Mouse (Mus musculus) lung, embryonic 15.5 days (tissue): ENCODE measurements at regions not wholly inside any gene's neighbourhood (a gene's known extent, or its start where the extent isn't known, plus 50 kb on each side); places are given as distances from the start of the nearest gene placed in this dataset.
A peak's percentile ranks its signal among the peaks of the same experiment; 100 is the strongest.

ENCODE experiments used
- ATAC-seq: fragments of 200-750 bp; cut with Nextera tagmentation; 2 replicates; pipeline ENCODE4 v1.8.0; 2017; ENCODE audit warnings: moderate number of reproducible peaks, borderline replicate concordance; ENCODE audit not compliant: low FRiP score, low TSS enrichment; ENCODE audit errors: extremely low read depth
- H3K27ac ChIP-seq: fragments of 300-500 bp; sonication (generic); 2 replicates; pipeline ENCODE4 v1.5.1; 2015; ENCODE audit warnings: moderate library complexity, mild to moderate bottlenecking, inconsistent platforms
- H3K27me3 ChIP-seq: fragments of 300-500 bp; sonication (generic); 2 replicates; pipeline ENCODE4 v1.6.1; 2015; ENCODE audit warnings: inconsistent platforms
- H3K36me3 ChIP-seq: fragments of 300-500 bp; sonication (generic); 2 replicates; pipeline ENCODE4 v1.6.1; 2015; ENCODE audit warnings: inconsistent platforms
- H3K4me1 ChIP-seq: fragments of 300-500 bp; sonication (generic); 2 replicates; pipeline ENCODE4 v1.6.1; 2015; ENCODE audit warnings: inconsistent platforms
- H3K4me2 ChIP-seq: fragments of 300-500 bp; sonication (generic); 2 replicates; pipeline ENCODE4 v1.6.1; 2015; ENCODE audit warnings: inconsistent platforms, mild to moderate bottlenecking, moderate library complexity
- H3K4me3 ChIP-seq: fragments of 300-500 bp; sonication (generic); 2 replicates; pipeline ENCODE4 v1.5.1; 2015; ENCODE audit warnings: mild to moderate bottlenecking, inconsistent platforms
- H3K9ac ChIP-seq: fragments of 300-500 bp; sonication (generic); 2 replicates; pipeline ENCODE4 v1.6.1; 2015; ENCODE audit warnings: inconsistent platforms
- H3K9me3 ChIP-seq: fragments of 300-500 bp; sonication (generic); 2 replicates; pipeline ENCODE4 v1.6.1; 2016; ENCODE audit warnings: inconsistent platforms
- WGBS: fragments of 180-500 bp; shearing (Covaris S2); methylation state at CpG from one replicate; pipeline ENCODE4 v1.1.7; 2015; 5-methylcytosine and 5-hydroxymethylcytosine counted together

GRCm38 (mm10) chr2:106570226-106570625 lies 122.8 kb upstream of the Mpped2 start:
- Histone ChIP-seq H3K4me2 (no peak overlapping the region), H3K4me3 (no peak overlapping the region)
- 75% methylated on average over 1 of the region's 1 CpGs for WGBS

DNA sequence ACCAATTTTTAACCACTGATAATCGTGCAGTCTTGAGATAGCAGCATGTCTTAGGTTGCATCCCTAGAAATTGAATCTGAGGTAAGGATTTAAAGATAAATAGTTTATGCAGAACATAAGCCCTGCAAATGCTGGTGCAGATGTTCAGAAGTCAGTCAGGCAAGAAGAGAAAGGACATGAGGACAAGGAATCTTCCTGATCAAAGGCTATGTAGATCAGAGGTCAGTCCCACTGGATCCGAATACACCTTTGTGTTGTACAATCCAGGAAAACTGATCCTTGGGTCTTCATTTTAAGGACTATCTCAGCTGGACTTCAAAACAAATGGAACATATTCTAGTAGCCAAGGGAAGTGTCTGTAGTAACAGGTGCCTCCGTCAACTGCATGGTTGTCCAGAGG lies 121.7 kb upstream of the Mpped2 start:
- no peak for ATAC-seq
- Histone ChIP-seq H3K9ac (no peak overlapping the region), H3K27ac (no peak overlapping the region), H3K27me3 (no peaks in the 10 kb centered on the region), H3K9me3 (no peaks in the 10 kb centered on the region), H3K36me3 (no peaks in the 10 kb centered on the region), H3K4me2 (no peak overlapping the region), H3K4me3 (no peak overlapping the region), H3K4me1 (no peaks in the 10 kb centered on the region)
- 85% methylated on average over 3 of the region's 3 CpGs for WGBS

More at GRCm38 (mm10) chr2:106570226-106570625, 122.8 kb upstream of the Mpped2 start:
- H3K27ac ChIP-seq, result no peak overlapping the region
- H3K27me3 ChIP-seq, result no peaks in the 10 kb centered on the region
- ATAC-seq, result no peak
- no peaks in the 10 kb centered on the region for H3K36me3 ChIP-seq
- H3K9ac ChIP-seq, result no peak overlapping the region
- no peaks in the 10 kb centered on the region for H3K9me3 ChIP-seq
- H3K4me1 ChIP-seq, result no peaks in the 10 kb centered on the region

GRCm38 (mm10) chr2:106571913-106572312 lies 121.2 kb upstream of the Mpped2 start:
- Histone ChIP-seq H3K27ac (no peak overlapping the region), H3K4me3 (no peak overlapping the region), H3K4me2 (no peak overlapping the region), H3K27me3 (no peaks in the 10 kb centered on the region), H3K9ac (no peak overlapping the region), H3K4me1 (no peaks in the 10 kb centered on the region), H3K36me3 (no peaks in the 10 kb centered on the region), H3K9me3 (no peaks in the 10 kb centered on the region)
- 47% methylated on average over 2 of the region's 2 CpGs for WGBS
- no peak for ATAC-seq

- Histone ChIP-seq H3K27ac (no peak overlapping the region), H3K4me2 (no peak overlapping the region), H3K27me3 (no peaks in the 10 kb centered on the region), H3K4me3 (no peak overlapping the region), H3K9me3 (no peaks in the 10 kb centered on the region), H3K36me3 (no peaks in the 10 kb centered on the region), H3K4me1 (peaks cover 9% of the 10 kb centered on the region), H3K9ac (no peak overlapping the region)
- 40% methylated on average over 4 of the region's 4 CpGs for WGBS
- no peak for ATAC-seq
Measured at GRCm38 (mm10) chr2:106576746-106577323, 116.2 kb upstream of the Mpped2 start.

- WGBS, result 70% methylated on average over 1 of the region's 1 CpGs
- H3K9me3 ChIP-seq, result no peaks in the 10 kb centered on the region
- H3K4me2 ChIP-seq, result no peak overlapping the region
- H3K27ac ChIP-seq, result no peak overlapping the region
- ATAC-seq, result no peak
- peaks cover 9% of the 10 kb centered on the region for H3K4me1 ChIP-seq
- no peaks in the 10 kb centered on the region for H3K27me3 ChIP-seq
- no peaks in the 10 kb centered on the region for H3K36me3 ChIP-seq
- H3K9ac ChIP-seq, result no peak overlapping the region
- no peak overlapping the region for H3K4me3 ChIP-seq
Measured at GRCm38 (mm10) chr2:106578062-106578461, 115.0 kb upstream of the Mpped2 start.

GRCm38 (mm10) chr2:106580663-106581062 lies 112.4 kb upstream of the Mpped2 start:
- H3K36me3 ChIP-seq, result no peaks in the 10 kb centered on the region
- ATAC-seq, result peak; percentile 57; the same call in 1 of the 2 replicates
- no peak overlapping the region for H3K9ac ChIP-seq
- no peaks in the 10 kb centered on the region for H3K27me3 ChIP-seq
- no peak overlapping the region for H3K27ac ChIP-seq
- H3K9me3 ChIP-seq, result no peaks in the 10 kb centered on the region
- peaks cover 9% of the 10 kb centered on the region for H3K4me1 ChIP-seq
- H3K4me2 ChIP-seq, result no peak overlapping the region; the same call in 1 of the 2 replicates
- no peak overlapping the region for H3K4me3 ChIP-seq
- WGBS, result 18% methylated on average over 5 of the region's 5 CpGs

DNA sequence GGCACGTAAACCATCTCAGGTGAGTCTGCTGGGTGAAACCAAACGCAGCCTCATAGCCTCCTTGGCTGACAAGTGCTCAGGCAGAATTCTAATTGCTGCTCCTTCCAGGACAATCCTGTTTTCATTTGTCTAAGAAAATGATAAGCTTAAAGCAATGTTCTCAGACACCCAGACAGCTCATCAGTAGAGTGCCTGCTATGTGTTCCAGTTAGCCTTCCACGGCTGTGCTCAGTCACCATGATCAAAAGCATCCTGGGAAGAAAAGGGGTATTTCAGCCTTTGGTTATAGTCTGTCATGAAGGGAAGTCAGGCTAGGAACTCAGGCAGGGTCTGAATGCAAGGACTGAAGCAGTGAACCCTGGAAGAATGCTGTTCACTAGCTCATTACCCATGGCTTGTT lies 71.8 kb upstream of the Mpped2 start:
- Histone ChIP-seq H3K4me1 (no peaks in the 10 kb centered on the region), H3K9ac (no peak overlapping the region), H3K4me3 (no peak overlapping the region), H3K4me2 (no peak overlapping the region), H3K36me3 (no peaks in the 10 kb centered on the region), H3K9me3 (no peaks in the 10 kb centered on the region), H3K27me3 (no peaks in the 10 kb centered on the region), H3K27ac (no peak overlapping the region)
- 77% methylated on average over 3 of the region's 3 CpGs for WGBS
- no peak for ATAC-seq

DNA sequence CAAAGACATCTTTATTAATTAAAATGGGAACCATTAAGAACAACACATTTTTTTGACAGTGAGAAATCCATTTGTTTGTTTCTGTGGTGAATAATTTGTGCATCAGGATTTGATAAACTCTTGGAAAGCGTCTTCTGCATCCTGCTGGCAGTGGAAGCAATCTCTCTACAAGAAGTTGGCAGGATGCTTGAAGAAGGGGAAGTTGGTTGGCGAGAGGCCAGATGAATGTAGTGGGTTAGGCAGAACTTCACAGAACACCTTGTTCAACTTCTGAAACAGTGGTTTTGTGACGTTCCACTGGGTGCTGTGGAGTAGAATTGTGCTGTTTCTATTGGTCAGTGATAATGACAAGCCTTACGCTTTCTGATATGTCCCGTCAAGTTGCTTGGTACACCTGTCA lies 70.7 kb upstream of the Mpped2 start:
- whole genome bisulfite sequencing, result 56% methylated on average over 5 of the region's 5 CpGs
- Histone ChIP-seq H3K9ac (no peak overlapping the region), H3K4me1 (no peaks in the 10 kb centered on the region), H3K4me3 (no peak overlapping the region), H3K27ac (no peak overlapping the region), H3K36me3 (no peaks in the 10 kb centered on the region), H3K9me3 (no peaks in the 10 kb centered on the region), H3K4me2 (no peak overlapping the region), H3K27me3 (no peaks in the 10 kb centered on the region)
- ATAC-seq, result no peak

DNA sequence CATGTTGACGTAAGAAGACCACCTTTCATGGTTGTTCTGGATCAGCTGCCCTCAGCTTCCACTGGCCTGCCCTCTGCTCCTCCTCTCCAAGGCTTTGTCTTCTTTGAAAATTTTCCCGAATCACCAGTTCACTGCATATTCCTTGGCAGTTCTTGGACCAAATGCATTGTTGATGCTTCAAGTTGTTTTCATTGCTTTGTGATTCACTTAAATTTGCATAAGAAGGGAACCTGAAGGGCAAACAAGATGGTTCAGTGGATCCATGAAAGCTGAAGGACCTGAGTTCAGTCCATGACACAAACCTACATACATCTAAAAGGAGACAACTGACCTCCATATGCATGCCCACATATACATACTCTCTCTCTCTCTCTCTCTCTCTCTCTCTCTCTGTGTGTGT lies 69.4 kb upstream of the Mpped2 start:
- no peak overlapping the region for H3K4me2 ChIP-seq
- no peaks in the 10 kb centered on the region for H3K9me3 ChIP-seq
- WGBS, result 85% methylated on average over 2 of the region's 2 CpGs
- H3K27me3 ChIP-seq, result no peaks in the 10 kb centered on the region
- H3K4me1 ChIP-seq, result no peaks in the 10 kb centered on the region
- no peak for ATAC-seq
- H3K9ac ChIP-seq, result no peak overlapping the region
- H3K27ac ChIP-seq, result no peak overlapping the region
- H3K36me3 ChIP-seq, result no peaks in the 10 kb centered on the region
- H3K4me3 ChIP-seq, result no peak overlapping the region

DNA sequence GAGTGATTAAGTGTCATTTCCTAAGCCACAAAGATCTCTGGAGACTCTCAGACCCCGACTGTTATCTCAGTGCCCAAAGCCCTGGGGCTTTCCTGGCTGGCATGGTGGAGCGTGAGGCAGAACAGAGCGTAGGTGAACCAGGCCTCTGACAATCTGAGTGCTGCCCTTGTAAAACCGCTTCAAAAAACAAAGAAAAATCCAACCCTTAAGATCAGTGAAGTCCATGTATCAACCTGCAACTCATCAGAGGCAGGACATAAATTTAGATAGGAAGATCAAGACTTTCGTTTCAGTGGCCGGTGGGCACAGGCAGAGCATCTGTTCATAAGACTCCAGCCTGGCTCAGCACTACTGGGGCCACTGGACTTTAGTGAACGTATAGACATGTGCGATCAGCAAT lies 61.1 kb upstream of the Mpped2 start:
- Histone ChIP-seq H3K4me2 (no peak overlapping the region), H3K9me3 (no peaks in the 10 kb centered on the region), H3K9ac (no peak overlapping the region), H3K27ac (no peak overlapping the region), H3K4me3 (no peak overlapping the region), H3K4me1 (no peaks in the 10 kb centered on the region), H3K36me3 (no peaks in the 10 kb centered on the region), H3K27me3 (no peaks in the 10 kb centered on the region)
- 71% methylated on average over 8 of the region's 8 CpGs for WGBS
- ATAC-seq, result no peak
